Mouse (Mus musculus) limb, embryonic 10.5 days (tissue): ENCODE measurements around the gene Pcare. TPM values are rescaled to one million over a fixed set of nuclear protein-coding genes. Genes with fewer than 3 reads are reported as not detected.
A peak's percentile ranks its signal among the peaks of the same experiment; 100 is the strongest.

Source experiments
- DNase-seq: peaks from one replicate; pipeline ENCODE4 v3.0.0-alpha.2; 2017; ENCODE audit warnings: low spot score
- H3K27ac ChIP-seq: fragments of 300-500 bp; sonication (generic); 2 replicates; pipeline ENCODE4 v1.5.1; 2016; ENCODE audit warnings: mild to moderate bottlenecking
- H3K27me3 ChIP-seq: fragments of 300-500 bp; sonication (generic); 2 replicates; pipeline ENCODE4 v1.6.1; 2016; ENCODE audit warnings: low read depth, mild to moderate bottlenecking; ENCODE audit not compliant: poor library complexity, severe bottlenecking
- H3K36me3 ChIP-seq: fragments of 300-500 bp; sonication (generic); 2 replicates; pipeline ENCODE4 v1.6.1; 2016; ENCODE audit warnings: mild to moderate bottlenecking, moderate library complexity
- H3K4me1 ChIP-seq: fragments of 300-500 bp; sonication (generic); 2 replicates; pipeline ENCODE4 v1.6.1; 2016
- H3K4me3 ChIP-seq: fragments of 300-500 bp; sonication (generic); 2 replicates; pipeline ENCODE4 v1.5.1; 2016; ENCODE audit warnings: mild to moderate bottlenecking, moderate library complexity
- H3K9me3 ChIP-seq: fragments of 300-500 bp; sonication (generic); replicated peaks from 2 replicates; pipeline ENCODE4 v1.6.1; 2016; ENCODE audit warnings: mild to moderate bottlenecking
- WGBS: fragments of 180-500 bp; shearing (Covaris S2); methylation state at CpG from one replicate; pipeline ENCODE4 v1.1.7; 2016; 5-methylcytosine and 5-hydroxymethylcytosine counted together
- polyA plus RNA-seq: library from polyadenylated mRNA; unstranded; fragments of >200 nt; fragmentation: Nextera tagmentation; extraction: Ambion mirVana; gene quantifications from 2 replicates; pipeline ENCODE4 v1.2.1, GENCODE M21; 2016

Gene Pcare
- polyA plus RNA-seq, 1 experiment from 2014 or later, result not detected

GRCm38 (mm10) chr17:71717881-71718625 is 34.6 kb downstream of the Pcare start:
- DNase-seq, result no peak
- no peaks in the 10 kb centered on the region for H3K36me3 ChIP-seq
- WGBS, result 91% methylated on average over 8 of the region's 8 CpGs
- H3K4me1 ChIP-seq, result peaks cover 7% of the 10 kb centered on the region; the same call in 1 of the 2 replicates
- no peak overlapping the region for H3K4me3 ChIP-seq
- no peaks in the 10 kb centered on the region for H3K9me3 ChIP-seq
- H3K27ac ChIP-seq, result no peak overlapping the region
- H3K27me3 ChIP-seq, result no peaks in the 10 kb centered on the region

DNA sequence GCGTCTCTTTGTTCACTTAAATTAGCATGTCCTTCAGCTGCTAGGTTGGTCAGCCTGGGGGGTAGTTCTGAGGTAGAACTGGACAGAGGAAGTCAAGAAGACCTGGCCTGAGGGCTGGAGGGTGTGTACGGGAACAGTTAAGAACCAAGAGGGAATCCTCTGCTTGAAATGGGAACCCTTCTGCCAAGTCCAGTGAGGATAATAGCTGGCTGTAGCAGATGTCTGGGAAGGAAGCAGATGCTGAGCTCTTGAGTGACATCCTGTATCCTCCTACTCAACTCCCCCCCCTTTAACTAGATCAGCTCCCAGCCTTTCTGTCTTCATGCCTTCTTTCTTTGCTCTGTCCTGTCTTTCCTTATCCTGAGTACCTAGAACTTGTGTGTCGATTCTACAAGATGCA is 37.7 kb downstream of the Pcare start:
- Histone ChIP-seq H3K27ac (no peak overlapping the region), H3K4me1 (peaks cover 4% of the 10 kb centered on the region; the same call in 1 of the 2 replicates), H3K36me3 (no peaks in the 10 kb centered on the region), H3K27me3 (no peaks in the 10 kb centered on the region), H3K4me3 (no peak overlapping the region), H3K9me3 (no peaks in the 10 kb centered on the region)
- 81% methylated on average over 3 of the region's 3 CpGs for WGBS
- no peak for DNase-seq

DNA sequence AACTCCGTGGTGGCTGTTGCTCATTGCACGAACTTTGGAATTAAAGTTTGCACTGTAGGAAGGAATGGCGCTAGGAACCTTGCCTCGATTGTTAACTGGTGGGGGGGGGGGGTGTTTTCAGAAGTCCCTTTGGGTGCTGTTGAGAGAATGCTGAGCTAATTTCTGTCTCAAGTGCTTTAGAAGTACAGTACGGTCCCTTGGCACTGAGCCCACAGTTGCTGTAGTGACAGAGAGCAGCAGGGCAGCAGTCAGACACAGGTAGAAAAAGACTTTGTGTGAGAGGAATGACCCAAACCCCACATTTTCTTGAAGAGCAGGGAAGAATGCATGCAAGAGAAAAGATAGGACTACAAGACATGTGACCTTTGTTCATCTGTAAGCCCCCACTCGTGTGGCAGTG is 40.4 kb downstream of the Pcare start:
- no peaks in the 10 kb centered on the region for H3K9me3 ChIP-seq
- 92% methylated on average over 6 of the region's 6 CpGs for WGBS
- peaks cover 4% of the 10 kb centered on the region for H3K4me1 ChIP-seq
- H3K27me3 ChIP-seq, result no peaks in the 10 kb centered on the region
- no peak for DNase-seq
- H3K36me3 ChIP-seq, result no peaks in the 10 kb centered on the region
- H3K4me3 ChIP-seq, result no peak overlapping the region
- H3K27ac ChIP-seq, result no peak overlapping the region

DNA sequence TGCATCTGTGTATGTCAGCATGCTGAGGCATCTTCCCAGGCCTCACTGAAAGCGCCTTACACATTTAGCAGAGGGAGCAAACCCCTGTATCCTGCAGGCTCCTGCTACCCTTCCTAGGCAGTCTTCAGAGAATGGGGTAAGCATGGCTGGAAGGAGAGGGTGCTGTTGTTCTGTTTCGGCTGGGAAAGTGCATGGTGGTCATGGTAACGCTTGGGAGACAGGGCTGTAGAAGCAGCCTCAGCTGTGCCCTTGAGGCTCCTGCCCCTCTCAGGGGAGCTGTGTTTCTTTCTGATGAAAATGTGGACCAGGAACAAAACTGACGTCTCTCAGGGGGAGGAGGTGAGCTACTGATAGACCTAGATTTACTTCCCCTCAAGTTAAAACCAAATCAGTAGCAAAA is 45.0 kb downstream of the Pcare start:
- Histone ChIP-seq H3K4me3 (no peak overlapping the region), H3K36me3 (no peaks in the 10 kb centered on the region), H3K9me3 (no peaks in the 10 kb centered on the region), H3K27me3 (no peaks in the 10 kb centered on the region), H3K4me1 (no peaks in the 10 kb centered on the region; the same call in 1 of the 2 replicates), H3K27ac (no peak overlapping the region)
- 72% methylated on average over 4 of the region's 4 CpGs for WGBS
- DNase-seq, result no peak

- no peak for DNase-seq
- H3K4me3 ChIP-seq, result no peak overlapping the region
- H3K4me1 ChIP-seq, result no peaks in the 10 kb centered on the region; the same call in 1 of the 2 replicates
- no peaks in the 10 kb centered on the region for H3K9me3 ChIP-seq
- H3K27me3 ChIP-seq, result no peaks in the 10 kb centered on the region
- H3K27ac ChIP-seq, result no peak overlapping the region
- 88% methylated on average over 14 of the region's 14 CpGs for WGBS
- no peaks in the 10 kb centered on the region for H3K36me3 ChIP-seq
Observed at GRCm38 (mm10) chr17:71705550-71706480, 46.9 kb downstream of the Pcare start.

DNA sequence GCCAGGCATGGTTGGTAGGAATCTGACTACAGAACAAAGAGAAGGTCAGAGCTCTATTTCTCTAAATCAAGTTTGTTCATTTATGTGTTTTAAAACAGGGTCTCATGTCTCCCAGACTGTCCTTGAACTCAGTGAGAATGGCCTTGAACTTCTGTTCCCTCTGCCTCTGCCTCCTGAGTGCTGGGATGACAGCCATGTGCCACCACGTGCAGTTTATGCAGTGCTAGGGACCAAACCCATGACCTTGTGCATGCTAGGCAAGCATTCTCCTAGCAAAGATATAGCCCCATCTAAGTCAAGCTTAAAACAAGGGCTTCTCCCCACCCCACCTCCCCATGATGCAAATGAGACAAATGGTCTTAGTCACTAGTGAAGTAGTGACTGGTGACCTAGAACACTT is 47.6 kb downstream of the Pcare start:
- no peaks in the 10 kb centered on the region for H3K36me3 ChIP-seq
- no peak overlapping the region for H3K4me3 ChIP-seq
- 61% methylated on average over 1 of the region's 1 CpGs for WGBS
- no peaks in the 10 kb centered on the region for H3K9me3 ChIP-seq
- no peak for DNase-seq
- no peaks in the 10 kb centered on the region for H3K27me3 ChIP-seq
- no peak overlapping the region for H3K27ac ChIP-seq
- no peaks in the 10 kb centered on the region; the same call in 1 of the 2 replicates for H3K4me1 ChIP-seq

- WGBS, result 93% methylated on average over 11 of the region's 11 CpGs
- Histone ChIP-seq H3K4me3 (no peak overlapping the region), H3K9me3 (no peaks in the 10 kb centered on the region), H3K27ac (no peak overlapping the region), H3K36me3 (no peaks in the 10 kb centered on the region), H3K27me3 (no peaks in the 10 kb centered on the region), H3K4me1 (peaks cover 15% of the 10 kb centered on the region)
- DNase-seq, result no peak
Observed at GRCm38 (mm10) chr17:71698619-71698956, 54.1 kb downstream of the Pcare start.

- no peak for DNase-seq
- H3K9me3 ChIP-seq, result no peaks in the 10 kb centered on the region
- WGBS, result 78% methylated on average over 11 of the region's 11 CpGs
Observed at GRCm38 (mm10) chr17:71697896-71698618, 54.6 kb downstream of the Pcare start.

DNA sequence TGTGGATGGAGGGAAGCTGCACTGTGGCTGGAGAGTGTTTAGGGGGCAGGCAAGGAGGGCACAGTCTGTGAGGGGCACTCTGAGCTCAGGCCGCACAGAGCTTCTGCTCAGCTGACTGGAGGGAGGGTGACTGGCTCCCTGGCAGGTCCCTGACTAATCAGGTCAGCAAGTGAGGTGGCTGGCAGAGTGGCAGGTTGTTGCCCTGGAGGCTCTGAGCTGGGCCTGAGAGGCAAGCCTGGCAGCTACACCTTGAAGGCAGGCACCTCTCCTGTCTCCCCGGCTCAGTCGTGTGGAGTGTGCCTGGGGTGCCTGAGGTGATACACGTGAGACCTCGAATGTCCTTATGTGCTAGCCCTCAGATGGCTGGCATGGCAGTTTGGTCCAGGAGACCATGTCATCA is 56.3 kb downstream of the Pcare start:
- Histone ChIP-seq H3K9me3 (no peaks in the 10 kb centered on the region), H3K4me3 (no peak overlapping the region), H3K27me3 (no peaks in the 10 kb centered on the region), H3K36me3 (no peaks in the 10 kb centered on the region), H3K4me1 (peaks cover 25% of the 10 kb centered on the region), H3K27ac (peak overlapping the region; percentile 42; the same call in 1 of the 2 replicates)
- WGBS, result 85% methylated on average over 5 of the region's 5 CpGs
- DNase-seq, result no peak

More at GRCm38 (mm10) chr17:71697896-71698618, 54.6 kb downstream of the Pcare start:
- peaks cover 21% of the 10 kb centered on the region for H3K4me1 ChIP-seq
- no peaks in the 10 kb centered on the region for H3K36me3 ChIP-seq
- no peak overlapping the region for H3K27ac ChIP-seq
- no peaks in the 10 kb centered on the region for H3K27me3 ChIP-seq
- no peak overlapping the region for H3K4me3 ChIP-seq

- Histone ChIP-seq H3K4me3 (no peak overlapping the region), H3K27me3 (no peaks in the 10 kb centered on the region), H3K27ac (peak overlapping the region; percentile 42; the same call in 1 of the 2 replicates), H3K36me3 (no peaks in the 10 kb centered on the region), H3K9me3 (no peaks in the 10 kb centered on the region), H3K4me1 (peaks cover 25% of the 10 kb centered on the region)
- 78% methylated on average over 15 of the region's 15 CpGs for WGBS
- DNase-seq, result no peak
Observed at GRCm38 (mm10) chr17:71695716-71696315, 56.9 kb downstream of the Pcare start.

DNA sequence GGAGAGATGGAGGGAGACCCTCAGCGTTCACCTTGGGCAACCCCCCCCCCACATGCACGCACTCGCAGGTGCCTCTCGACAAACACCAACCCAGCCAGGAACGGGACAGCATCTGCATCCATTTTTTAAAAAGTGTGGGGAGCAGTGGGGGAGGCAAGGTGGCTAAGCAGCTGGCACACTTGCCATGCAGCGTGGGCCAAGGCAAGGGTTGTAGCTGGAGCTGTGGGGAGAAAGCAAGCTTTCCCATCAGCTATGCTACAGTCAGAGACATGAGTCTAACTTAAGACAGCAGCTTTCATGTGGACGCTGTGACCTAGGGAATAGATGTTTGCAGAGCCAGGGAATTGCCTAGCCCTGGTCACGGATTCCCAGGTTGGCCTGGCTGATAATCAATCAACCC is 57.5 kb downstream of the Pcare start:
- peaks cover 25% of the 10 kb centered on the region for H3K4me1 ChIP-seq
- H3K27me3 ChIP-seq, result no peaks in the 10 kb centered on the region

GRCm38 (mm10) chr17:71693780-71694179 is 58.9 kb downstream of the Pcare start:
- H3K36me3 ChIP-seq, result no peaks in the 10 kb centered on the region
- DNase-seq, result peak; percentile 56
- no peaks in the 10 kb centered on the region for H3K27me3 ChIP-seq
- 55% methylated on average over 8 of the region's 8 CpGs for WGBS
- H3K27ac ChIP-seq, result no peak overlapping the region
- peaks cover 25% of the 10 kb centered on the region for H3K4me1 ChIP-seq
- H3K4me3 ChIP-seq, result no peak overlapping the region
- H3K9me3 ChIP-seq, result no peaks in the 10 kb centered on the region

More for the DNA sequence above, 57.5 kb downstream of the Pcare start:
- H3K9me3 ChIP-seq, result no peaks in the 10 kb centered on the region
- DNase-seq, result no peak
- 84% methylated on average over 8 of the region's 8 CpGs for WGBS
- H3K36me3 ChIP-seq, result no peaks in the 10 kb centered on the region
- no peak overlapping the region for H3K27ac ChIP-seq
- H3K4me3 ChIP-seq, result no peak overlapping the region
